Mouse (Mus musculus) stomach, embryonic 14.5 days (tissue): ENCODE measurements at regions not wholly inside any gene's neighbourhood (a gene's known extent, or its start where the extent isn't known, plus 50 kb on each side); places are given as distances from the start of the nearest gene placed in this dataset.

ENCODE experiments used
- ATAC-seq: fragments of 200-750 bp; cut with Nextera tagmentation; 2 replicates; pipeline ENCODE4 v1.8.0; 2017; ENCODE audit warnings: low read depth, moderate TSS enrichment; ENCODE audit not compliant: insufficient number of reproducible peaks, insufficient read depth, low FRiP score
- H3K27ac ChIP-seq: fragments of 300-500 bp; sonication (generic); 2 replicates; pipeline ENCODE4 v1.5.1; 2014; ENCODE audit warnings: mild to moderate bottlenecking, low read length, moderate library complexity, mixed read lengths
- H3K27me3 ChIP-seq: fragments of 300-500 bp; sonication (generic); 2 replicates; pipeline ENCODE4 v1.6.1; 2014; ENCODE audit warnings: low read length, control low read depth, mixed read lengths; ENCODE audit not compliant: control insufficient read depth, insufficient read depth
- H3K36me3 ChIP-seq: fragments of 300-500 bp; sonication (generic); 2 replicates; pipeline ENCODE4 v1.6.1; 2014; ENCODE audit warnings: mild to moderate bottlenecking, control low read depth, low read length, moderate library complexity, mixed read lengths; ENCODE audit not compliant: control insufficient read depth, insufficient read depth
- H3K4me1 ChIP-seq: fragments of 300-500 bp; sonication (generic); 2 replicates; pipeline ENCODE4 v1.6.1; 2014; ENCODE audit warnings: low read length, control low read depth, mixed read lengths; ENCODE audit not compliant: control insufficient read depth, insufficient read depth
- H3K4me2 ChIP-seq: fragments of 300-500 bp; sonication (generic); replicated peaks from 2 replicates; pipeline ENCODE4 v1.6.1; 2014; ENCODE audit warnings: low read depth, low read length, control low read depth
- H3K4me3 ChIP-seq: fragments of 300-500 bp; sonication (generic); 2 replicates; pipeline ENCODE4 v1.5.1; 2014; ENCODE audit warnings: low read depth, low read length, control low read depth
- H3K9ac ChIP-seq: fragments of 300-500 bp; sonication (generic); replicated peaks from 2 replicates; pipeline ENCODE4 v1.6.1; 2014; ENCODE audit warnings: low read depth, mild to moderate bottlenecking, control low read depth, low read length, moderate library complexity, mixed read lengths
- H3K9me3 ChIP-seq: fragments of 300-500 bp; sonication (generic); 2 replicates; pipeline ENCODE4 v1.6.1; 2016; ENCODE audit warnings: low read depth, low read length, control low read depth; ENCODE audit not compliant: control insufficient read depth
- WGBS: fragments of 180-500 bp; shearing (Covaris S2); extraction: QIAGEN DNeasy Blood & Tissue Kit; methylation state at CpG from one replicate; pipeline ENCODE4 v1.1.7; 2014; 5-methylcytosine and 5-hydroxymethylcytosine counted together

DNA sequence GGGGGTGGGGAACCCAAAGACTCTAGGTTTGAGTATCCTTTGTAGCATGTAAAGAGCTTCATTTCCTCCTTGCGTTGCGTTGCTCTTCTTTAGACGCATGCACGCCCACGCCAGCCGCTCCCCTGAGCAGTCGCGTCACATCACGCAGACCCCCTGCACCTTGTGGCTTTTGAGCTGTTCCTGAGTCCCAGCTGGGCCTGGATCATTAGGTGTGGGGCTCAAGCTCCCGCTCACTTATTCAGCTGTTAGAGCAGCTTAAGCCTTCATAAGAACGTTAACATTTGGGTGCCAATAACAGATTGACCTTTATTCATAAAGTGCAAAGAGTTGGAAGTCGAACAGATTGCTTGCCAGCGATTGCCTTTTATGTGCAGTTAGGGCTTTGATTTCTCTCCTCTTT is 121.5 kb downstream of the Nkx6-1 start:
- H3K27me3 ChIP-seq = 0 out of 2 replicates have a peak, but pooled peaks cover 7% of the 10 kb centered on the region
- H3K4me3 ChIP-seq = no peak overlapping the region
- no peak for ATAC-seq
- no peak overlapping the region for H3K4me2 ChIP-seq
- H3K4me1 ChIP-seq = no peaks in the 10 kb centered on the region; the same call in 1 of the 2 replicates
- WGBS = 34% methylated on average over 13 of the region's 13 CpGs
- H3K36me3 ChIP-seq = no peaks in the 10 kb centered on the region
- H3K9me3 ChIP-seq = no peaks in the 10 kb centered on the region
- H3K9ac ChIP-seq = no peak overlapping the region
- no peak overlapping the region for H3K27ac ChIP-seq

DNA sequence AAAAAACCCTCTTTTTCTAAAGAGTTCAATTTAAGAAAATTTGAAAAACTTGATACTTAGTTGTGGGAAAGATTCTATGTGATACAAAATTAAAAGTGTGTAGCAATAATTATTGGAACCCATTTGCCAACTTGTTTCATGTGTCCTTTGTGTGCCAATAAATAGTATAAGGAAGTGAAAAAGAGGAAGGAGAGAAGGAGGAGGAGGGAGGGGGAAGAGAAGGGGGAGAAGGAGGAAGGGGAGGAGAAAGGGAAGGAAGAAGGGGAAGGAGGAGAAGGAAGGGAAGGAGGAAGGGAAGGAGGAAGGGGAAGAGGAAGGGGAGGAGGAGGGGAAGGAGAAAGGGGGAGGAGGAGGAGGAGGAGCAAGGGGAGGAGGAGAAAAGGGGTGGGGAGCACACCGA is 125.0 kb downstream of the Nkx6-1 start:
- WGBS = 45% methylated on average over 1 of the region's 1 CpGs
- H3K36me3 ChIP-seq = no peaks in the 10 kb centered on the region
- H3K4me3 ChIP-seq = no peak overlapping the region
- no peak for ATAC-seq
- H3K9ac ChIP-seq = no peak overlapping the region
- H3K27me3 ChIP-seq = 0 out of 2 replicates have a peak, but pooled peaks cover 7% of the 10 kb centered on the region
- H3K4me1 ChIP-seq = peaks cover 2% of the 10 kb centered on the region; the same call in 1 of the 2 replicates
- no peaks in the 10 kb centered on the region for H3K9me3 ChIP-seq
- H3K4me2 ChIP-seq = no peak overlapping the region
- no peak overlapping the region for H3K27ac ChIP-seq

DNA sequence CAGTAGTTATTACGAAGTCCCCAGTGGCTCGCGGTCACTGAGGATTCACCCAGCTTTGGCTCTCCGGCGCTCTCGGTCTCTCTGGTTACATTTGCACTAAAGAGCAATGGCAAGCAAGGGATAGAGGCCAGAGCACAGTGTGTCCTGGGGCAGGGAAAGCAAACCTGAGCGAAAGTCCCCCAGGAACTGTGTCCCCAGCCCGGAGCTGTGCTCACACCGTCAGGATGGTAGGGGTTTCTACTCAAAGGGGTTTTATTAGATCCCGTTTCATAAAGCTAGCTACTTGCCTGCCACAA is 125.6 kb downstream of the Nkx6-1 start:
- no peak for ATAC-seq
- H3K9ac ChIP-seq = no peak overlapping the region
- peaks cover 2% of the 10 kb centered on the region; the same call in 1 of the 2 replicates for H3K4me1 ChIP-seq
- H3K4me3 ChIP-seq = no peak overlapping the region
- H3K27ac ChIP-seq = no peak overlapping the region
- H3K4me2 ChIP-seq = no peak overlapping the region
- WGBS = 24% methylated on average over 10 of the region's 10 CpGs
- 0 out of 2 replicates have a peak, but pooled peaks cover 7% of the 10 kb centered on the region for H3K27me3 ChIP-seq
- no peaks in the 10 kb centered on the region for H3K9me3 ChIP-seq
- H3K36me3 ChIP-seq = no peaks in the 10 kb centered on the region

DNA sequence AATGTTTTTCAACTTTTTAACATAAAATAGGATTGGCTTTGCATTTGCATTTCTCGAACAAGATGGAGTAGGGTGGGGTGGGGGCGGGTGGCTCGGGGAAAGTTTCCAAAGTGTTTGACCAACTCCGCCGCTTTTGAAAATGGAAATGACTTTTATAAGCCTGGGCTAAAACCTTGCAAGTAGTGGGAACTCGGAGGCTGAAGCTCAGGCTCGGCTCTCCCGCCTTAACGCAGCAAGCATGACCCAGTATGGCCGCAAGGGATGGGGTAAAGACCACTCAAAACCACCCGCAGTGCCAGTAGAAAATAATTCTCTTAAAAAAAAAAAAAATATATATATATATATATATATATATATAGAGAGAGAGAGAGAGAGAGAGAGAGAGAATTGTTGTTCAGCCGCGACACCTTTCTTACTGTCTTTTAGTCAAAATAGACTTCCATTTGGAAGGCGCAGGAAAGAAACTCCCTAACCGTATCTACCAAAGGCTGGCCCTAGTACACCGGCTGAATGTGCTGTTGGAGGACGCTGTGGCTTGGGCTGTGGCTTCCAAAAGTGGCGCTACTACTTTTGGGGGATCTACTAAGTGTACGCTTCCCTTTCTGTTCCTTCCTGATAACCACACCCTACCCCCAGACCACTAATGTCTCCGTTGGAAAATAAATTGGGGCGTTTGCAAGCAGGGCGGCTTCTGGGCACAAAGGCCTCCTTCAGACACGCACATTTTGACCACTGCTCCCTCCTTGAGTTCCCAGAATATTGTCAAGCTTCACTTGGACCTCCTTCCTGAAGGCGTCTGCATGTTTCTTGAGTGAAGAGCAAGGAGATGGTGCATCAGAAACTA is 126.2 kb downstream of the Nkx6-1 start:
- peak overlapping the region; percentile 31 for H3K4me2 ChIP-seq
- H3K27me3 ChIP-seq = 0 out of 2 replicates have a peak, but pooled peaks cover 7% of the 10 kb centered on the region
- WGBS = 9% methylated on average over 24 of the region's 24 CpGs
- H3K27ac ChIP-seq = no peak overlapping the region
- H3K9ac ChIP-seq = no peak overlapping the region
- peaks cover 2% of the 10 kb centered on the region; the same call in 1 of the 2 replicates for H3K4me1 ChIP-seq
- no peaks in the 10 kb centered on the region for H3K36me3 ChIP-seq
- H3K9me3 ChIP-seq = no peaks in the 10 kb centered on the region
- no peak for ATAC-seq
- H3K4me3 ChIP-seq = no peak overlapping the region

DNA sequence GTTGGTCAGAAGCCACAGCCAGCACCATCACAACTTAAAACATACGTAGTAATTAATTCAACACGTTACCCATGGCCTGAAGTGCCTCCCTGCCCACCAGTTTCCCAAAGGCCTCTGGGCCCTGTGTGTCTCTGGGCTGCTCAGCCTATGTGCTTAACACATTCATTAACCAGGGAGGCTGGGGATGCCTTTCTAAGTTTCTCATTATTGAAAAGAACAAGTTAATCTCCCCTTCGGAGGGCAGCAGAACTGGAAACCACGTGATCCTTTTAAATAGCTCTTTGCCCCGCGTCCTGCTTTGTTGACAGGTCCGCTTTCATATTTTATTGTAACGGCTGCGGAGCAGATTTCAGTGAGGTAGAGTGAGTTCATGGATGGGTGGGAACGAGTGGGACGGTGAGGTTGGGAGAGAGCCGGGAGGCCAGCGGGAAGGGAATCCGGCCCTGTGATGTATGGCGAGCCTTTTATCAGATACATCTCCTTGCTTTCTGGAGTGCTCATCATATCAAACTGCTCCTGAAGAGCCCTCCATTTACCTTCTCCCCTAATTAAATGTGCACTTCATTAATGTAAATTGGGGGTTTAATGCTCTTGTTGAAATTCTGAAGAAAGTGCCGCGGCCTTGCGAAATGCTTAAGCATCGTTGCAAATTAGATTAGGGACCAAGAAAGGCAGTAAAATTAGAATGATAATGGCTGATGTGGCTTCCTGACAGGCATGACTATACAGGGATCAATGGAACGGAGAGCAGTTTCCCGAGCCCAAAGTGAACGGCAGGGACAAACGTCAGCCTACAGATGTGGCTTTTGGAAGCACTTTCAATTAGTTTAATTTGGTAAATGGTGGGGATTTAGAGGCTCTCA is 127.0 kb downstream of the Nkx6-1 start:
- Histone ChIP-seq H3K27me3 (0 out of 2 replicates have a peak, but pooled peaks cover 7% of the 10 kb centered on the region), H3K27ac (no peak overlapping the region)
- no peak for ATAC-seq

DNA sequence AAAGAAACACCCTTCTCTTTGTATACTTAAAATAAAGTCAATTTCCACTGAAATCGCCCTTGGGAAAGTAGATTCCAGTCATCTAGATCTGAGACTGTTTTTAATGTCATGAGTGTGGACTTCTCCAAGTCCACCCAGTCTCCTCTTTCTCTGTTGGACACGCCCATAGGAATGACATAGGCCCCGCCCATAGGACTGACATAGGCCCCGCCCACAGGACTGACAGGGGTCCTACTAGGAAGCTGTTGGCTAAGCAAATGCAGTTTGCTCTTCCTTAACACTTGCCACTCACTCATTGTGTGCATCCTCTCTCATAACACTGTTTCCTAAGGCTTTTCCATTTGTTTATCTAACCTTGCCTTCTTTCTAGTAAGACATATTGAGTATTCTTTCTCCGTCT is 129.3 kb downstream of the Nkx6-1 start:
- no peak overlapping the region for H3K4me2 ChIP-seq
- H3K36me3 ChIP-seq = no peaks in the 10 kb centered on the region
- H3K4me3 ChIP-seq = no peak overlapping the region
- H3K27ac ChIP-seq = no peak overlapping the region
- H3K27me3 ChIP-seq = 0 out of 2 replicates have a peak, but pooled peaks cover 6% of the 10 kb centered on the region
- H3K9ac ChIP-seq = no peak overlapping the region
- H3K9me3 ChIP-seq = no peaks in the 10 kb centered on the region
- 0 out of 2 replicates have a peak, but pooled peaks cover 2% of the 10 kb centered on the region for H3K4me1 ChIP-seq
- 58% methylated on average over 5 of the region's 5 CpGs for WGBS
- ATAC-seq = no peak

More for the DNA sequence above, 127.0 kb downstream of the Nkx6-1 start:
- Histone ChIP-seq H3K36me3 (no peaks in the 10 kb centered on the region), H3K4me1 (0 out of 2 replicates have a peak, but pooled peaks cover 2% of the 10 kb centered on the region), H3K4me3 (no peak overlapping the region), H3K4me2 (peak overlapping the region; percentile 31), H3K9ac (no peak overlapping the region), H3K9me3 (no peaks in the 10 kb centered on the region)
- 9% methylated on average over 23 of the region's 23 CpGs for WGBS

DNA sequence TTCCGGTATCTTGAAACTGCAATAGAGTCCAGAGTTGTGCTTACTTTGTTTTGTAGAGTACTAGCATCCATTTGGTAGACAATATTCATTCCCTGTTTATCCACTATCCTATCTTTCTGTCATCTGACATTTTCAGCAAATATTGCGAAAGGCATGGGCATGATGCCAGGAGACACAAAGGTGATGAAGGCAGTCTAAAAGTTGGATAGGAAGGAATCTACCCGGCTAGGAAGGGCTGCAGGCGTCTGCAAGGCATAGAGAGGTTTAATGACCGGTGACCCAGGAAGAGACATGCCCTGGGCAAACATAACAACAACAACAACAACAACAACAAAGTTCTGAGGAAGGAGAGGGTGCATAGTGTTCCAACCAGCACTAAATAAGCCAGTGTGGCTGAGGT is 139.4 kb downstream of the Nkx6-1 start:
- 71% methylated on average over 5 of the region's 5 CpGs for WGBS
- Histone ChIP-seq H3K4me2 (no peak overlapping the region), H3K9me3 (no peaks in the 10 kb centered on the region), H3K36me3 (no peaks in the 10 kb centered on the region), H3K27me3 (no peaks in the 10 kb centered on the region), H3K4me1 (no peaks in the 10 kb centered on the region), H3K4me3 (no peak overlapping the region), H3K9ac (no peak overlapping the region), H3K27ac (no peak overlapping the region)
- ATAC-seq = no peak

DNA sequence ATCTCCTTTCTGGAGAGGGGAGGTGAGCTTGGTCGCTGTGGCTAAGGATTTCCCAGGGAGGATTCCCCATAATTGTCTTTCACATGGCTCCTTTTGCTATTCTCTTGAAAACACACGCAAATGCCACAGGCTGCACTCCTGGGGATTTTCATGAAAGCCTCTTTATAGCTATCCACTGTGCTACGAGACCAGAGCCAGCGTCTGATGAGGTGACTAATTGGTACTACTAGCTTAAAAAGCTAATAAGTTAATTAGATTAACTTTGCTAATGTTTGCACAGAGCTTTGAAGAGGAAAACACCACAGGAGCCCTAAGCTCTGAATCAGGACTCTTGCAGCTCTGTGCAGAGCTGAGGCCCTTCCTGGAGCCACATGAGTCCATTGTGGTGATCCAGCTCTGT is 140.1 kb downstream of the Nkx6-1 start:
- ATAC-seq = no peak
- Histone ChIP-seq H3K36me3 (no peaks in the 10 kb centered on the region), H3K4me3 (no peak overlapping the region), H3K4me2 (no peak overlapping the region), H3K27ac (no peak overlapping the region), H3K4me1 (no peaks in the 10 kb centered on the region), H3K9ac (no peak overlapping the region), H3K9me3 (no peaks in the 10 kb centered on the region), H3K27me3 (no peaks in the 10 kb centered on the region)
- 41% methylated on average over 4 of the region's 4 CpGs for WGBS
